Mouse (Mus musculus): ENCODE data around the gene Rnf220. TPM values are rescaled to one million over a fixed set of nuclear protein-coding genes. Genes with fewer than 3 reads are reported as not detected.
A peak's percentile ranks its signal among the peaks of the same experiment; 100 is the strongest.

Gene Rnf220
- total RNA-seq, 2 experiments from 2014 or later = 78.8 to 88.1 TPM

GRCm38 (mm10) chr4:117379803-117380557 is 116.9 kb downstream of the Rnf220 start:
- DNase-seq = no peak

- no peak for DNase-seq
Measured at GRCm38 (mm10) chr4:117374078-117374540, 122.7 kb downstream of the Rnf220 start.

GRCm38 (mm10) chr4:117373324-117374077 is 123.4 kb downstream of the Rnf220 start:
- DNase-seq = no peak

- peak in 1 of 2 experiments; percentile 7 for DNase-seq
Measured at GRCm38 (mm10) chr4:117371896-117372295, 125.0 kb downstream of the Rnf220 start.

GRCm38 (mm10) chr4:117370354-117370753 is 126.5 kb downstream of the Rnf220 start:
- DNase-seq = no peak

- DNase-seq = no peak
Measured at GRCm38 (mm10) chr4:117369571-117369970, 127.3 kb downstream of the Rnf220 start.

- DNase-seq = no peak
Measured at GRCm38 (mm10) chr4:117367365-117367764, 129.5 kb downstream of the Rnf220 start.

GRCm38 (mm10) chr4:117362085-117362484 is 134.8 kb downstream of the Rnf220 start:
- no peak for DNase-seq

- no peak for DNase-seq
Measured at GRCm38 (mm10) chr4:117361558-117361873, 135.3 kb downstream of the Rnf220 start.

- DNase-seq = no peak
Measured at GRCm38 (mm10) chr4:117360713-117361557, 135.9 kb downstream of the Rnf220 start.

- DNase-seq = no peak
Measured at GRCm38 (mm10) chr4:117359803-117360382, 137.0 kb downstream of the Rnf220 start.

GRCm38 (mm10) chr4:117357917-117358316 is 138.9 kb downstream of the Rnf220 start:
- DNase-seq = no peak

- DNase-seq = no peak
Measured at GRCm38 (mm10) chr4:117357104-117357503, 139.7 kb downstream of the Rnf220 start.

GRCm38 (mm10) chr4:117356223-117356622 is 140.6 kb downstream of the Rnf220 start:
- DNase-seq = peak; percentile 39 to 70

GRCm38 (mm10) chr4:117354651-117355050 is 142.2 kb downstream of the Rnf220 start:
- DNase-seq = no peak

GRCm38 (mm10) chr4:117352957-117353356 is 143.9 kb downstream of the Rnf220 start:
- no peak for DNase-seq

GRCm38 (mm10) chr4:117352071-117352470 is 144.8 kb downstream of the Rnf220 start:
- peak in 1 of 2 experiments; percentile 13 for DNase-seq

- DNase-seq = no peak
Measured at GRCm38 (mm10) chr4:117350139-117350693, 146.6 kb downstream of the Rnf220 start.

GRCm38 (mm10) chr4:117349327-117349726 is 147.5 kb downstream of the Rnf220 start:
- DNase-seq = no peak

GRCm38 (mm10) chr4:117346025-117346424 is 150.8 kb downstream of the Rnf220 start:
- peak; percentile 46 to 59 for DNase-seq

GRCm38 (mm10) chr4:117343385-117343784 is 153.5 kb downstream of the Rnf220 start:
- no peak for DNase-seq

GRCm38 (mm10) chr4:117342751-117343150 is 154.1 kb downstream of the Rnf220 start:
- DNase-seq = no peak

Data from adrenal gland, postnatal 36 days (tissue).